Mouse (Mus musculus) midbrain, embryonic 13.5 days (tissue): ENCODE measurements at regions not wholly inside any gene's neighbourhood (a gene's known extent, or its start where the extent isn't known, plus 50 kb on each side); places are given as distances from the start of the nearest gene placed in this dataset.
"Not testable (repeated sequence)": the region's sequence is repeated elsewhere in the genome, so short reads cannot be mapped to it uniquely, and the experiment has no call there.

Experiments
- ATAC-seq: fragments of 200-750 bp; cut with Nextera tagmentation; 2 replicates; pipeline ENCODE4 v1.8.0; 2017; ENCODE audit warnings: mild to moderate bottlenecking, moderate TSS enrichment, moderate library complexity
- H3K27ac ChIP-seq: fragments of 300-500 bp; sonication (generic); 2 replicates; pipeline ENCODE4 v1.5.1; 2015; ENCODE audit warnings: inconsistent platforms, mild to moderate bottlenecking, moderate library complexity
- H3K27me3 ChIP-seq: fragments of 300-500 bp; sonication (generic); 2 replicates; pipeline ENCODE4 v1.6.1; 2015; ENCODE audit warnings: mild to moderate bottlenecking, inconsistent platforms
- H3K36me3 ChIP-seq: fragments of 300-500 bp; sonication (generic); 2 replicates; pipeline ENCODE4 v1.6.1; 2015; ENCODE audit warnings: mild to moderate bottlenecking, inconsistent platforms
- H3K4me1 ChIP-seq: fragments of 300-500 bp; sonication (generic); replicated peaks from 2 replicates; pipeline ENCODE4 v1.6.1; 2015; ENCODE audit warnings: inconsistent platforms
- H3K4me2 ChIP-seq: fragments of 300-500 bp; sonication (generic); replicated peaks from 2 replicates; pipeline ENCODE4 v1.6.1; 2015; ENCODE audit warnings: moderate library complexity, mild to moderate bottlenecking, inconsistent platforms
- H3K4me3 ChIP-seq: fragments of 300-500 bp; sonication (generic); replicated peaks from 2 replicates; pipeline ENCODE4 v1.5.1; 2015; ENCODE audit warnings: mild to moderate bottlenecking, inconsistent platforms
- H3K9ac ChIP-seq: fragments of 300-500 bp; sonication (generic); replicated peaks from 2 replicates; pipeline ENCODE4 v1.6.1; 2015; ENCODE audit warnings: mild to moderate bottlenecking, inconsistent platforms
- H3K9me3 ChIP-seq: fragments of 300-500 bp; sonication (generic); 2 replicates; pipeline ENCODE4 v1.6.1; 2016; ENCODE audit warnings: mild to moderate bottlenecking, inconsistent platforms
- WGBS: fragments of 180-500 bp; shearing (Covaris S2); methylation state at CpG from one replicate; pipeline ENCODE4 v1.1.7; 2015; 5-methylcytosine and 5-hydroxymethylcytosine counted together

GRCm38 (mm10) chr3:82250796-82251261 lies 105.2 kb upstream of the Gucy1a1 start:
- Histone ChIP-seq H3K4me2 (peak overlapping the region; percentile 17; the same call in 1 of the 2 replicates), H3K27ac (peak overlapping the region; percentile 75)

GRCm38 (mm10) chr3:82249968-82250795 lies 104.6 kb upstream of the Gucy1a1 start:
- H3K27me3 ChIP-seq, result no peaks in the 10 kb centered on the region
- H3K9me3 ChIP-seq, result no peaks in the 10 kb centered on the region
- H3K4me1 ChIP-seq, result peaks cover 14% of the 10 kb centered on the region
- peak; percentile 85 for ATAC-seq
- WGBS, result 43% methylated on average over 6 of the region's 6 CpGs
- no peak overlapping the region for H3K9ac ChIP-seq
- H3K4me3 ChIP-seq, result no peak overlapping the region
- H3K4me2 ChIP-seq, result peak overlapping the region; percentile 17; the same call in 1 of the 2 replicates
- H3K27ac ChIP-seq, result peak overlapping the region; percentile 75
- no peaks in the 10 kb centered on the region for H3K36me3 ChIP-seq

More at GRCm38 (mm10) chr3:82250796-82251261, 105.2 kb upstream of the Gucy1a1 start:
- ATAC-seq, result peak; percentile 55
- WGBS, result 44% methylated on average over 3 of the region's 3 CpGs
- H3K27me3 ChIP-seq, result no peaks in the 10 kb centered on the region
- H3K4me1 ChIP-seq, result peaks cover 14% of the 10 kb centered on the region
- H3K36me3 ChIP-seq, result no peaks in the 10 kb centered on the region
- no peaks in the 10 kb centered on the region for H3K9me3 ChIP-seq
- H3K4me3 ChIP-seq, result no peak overlapping the region
- H3K9ac ChIP-seq, result no peak overlapping the region

DNA sequence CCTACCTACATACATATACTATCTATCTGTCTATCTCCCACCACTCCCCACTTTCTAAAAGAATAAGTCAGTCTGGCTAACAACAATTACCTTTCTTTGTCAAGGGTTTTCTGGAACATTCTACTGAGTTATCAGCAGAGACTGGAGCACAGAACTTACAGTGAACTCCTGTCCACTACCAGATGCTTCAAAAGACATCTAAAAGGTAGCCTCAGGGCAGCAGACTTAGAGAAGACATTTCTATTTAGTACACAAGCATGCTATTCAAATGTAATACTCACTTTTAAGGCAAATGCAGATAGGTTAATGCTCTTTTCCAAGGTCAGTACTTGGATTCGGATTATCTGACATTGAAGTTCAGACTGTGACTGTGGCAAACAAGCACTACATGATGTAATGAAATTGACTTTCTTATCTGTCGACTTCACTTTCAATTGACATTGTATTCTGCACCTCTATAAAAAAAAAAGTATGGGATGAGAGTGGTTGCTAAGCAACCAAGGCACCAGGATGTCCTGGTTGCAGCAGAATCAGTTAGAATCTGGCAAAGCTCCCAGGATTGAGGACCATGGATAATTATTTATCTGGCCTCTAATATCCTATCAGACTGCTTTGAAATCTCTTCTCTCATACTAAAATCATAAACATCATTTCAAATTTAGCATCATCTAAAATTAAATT lies 90.9 kb upstream of the Gucy1a1 start:
- Histone ChIP-seq H3K9me3 (no peaks in the 10 kb centered on the region), H3K4me2 (no peak overlapping the region), H3K27me3 (no peaks in the 10 kb centered on the region), H3K36me3 (no peaks in the 10 kb centered on the region), H3K9ac (no peak overlapping the region), H3K27ac (peak overlapping the region; percentile 44; the same call in 1 of the 2 replicates), H3K4me3 (no peak overlapping the region), H3K4me1 (0 out of 2 replicates have a peak, but pooled peaks cover 6% of the 10 kb centered on the region)
- 50% methylated on average over 2 of the region's 2 CpGs for WGBS
- peak; percentile 79 for ATAC-seq

DNA sequence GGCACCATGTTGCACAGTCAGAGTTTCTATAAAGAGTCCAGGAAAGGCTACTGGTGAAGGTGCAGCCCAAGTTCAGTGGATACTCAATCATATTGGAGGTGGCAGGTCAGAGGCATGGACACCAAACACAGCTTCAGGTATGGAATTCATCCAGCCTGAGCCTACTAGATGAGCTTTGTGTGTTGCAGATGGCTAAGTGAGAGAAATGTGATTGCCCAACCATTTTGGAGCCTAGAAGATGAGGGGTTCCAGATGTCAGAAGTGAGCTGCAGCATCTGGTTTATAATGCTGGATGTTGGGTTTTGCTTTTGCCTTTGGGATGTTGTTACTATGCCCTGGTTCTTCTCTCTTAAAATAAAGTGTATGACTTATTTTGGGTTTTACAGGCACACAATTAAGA lies 88.7 kb upstream of the Gucy1a1 start:
- ATAC-seq, result no peak
- H3K27me3 ChIP-seq, result no peaks in the 10 kb centered on the region
- H3K36me3 ChIP-seq, result no peaks in the 10 kb centered on the region
- no peak overlapping the region for H3K4me2 ChIP-seq
- 0 out of 2 replicates have a peak, but pooled peaks cover 6% of the 10 kb centered on the region for H3K4me1 ChIP-seq
- H3K9me3 ChIP-seq, result no peaks in the 10 kb centered on the region
- H3K27ac ChIP-seq, result no peak overlapping the region
- H3K9ac ChIP-seq, result no peak overlapping the region
- H3K4me3 ChIP-seq, result no peak overlapping the region

GRCm38 (mm10) chr3:82223379-82223778 lies 77.8 kb upstream of the Gucy1a1 start:
- ATAC-seq, result no peak
- H3K4me3 ChIP-seq, result no peak overlapping the region
- 100% methylated on average over 1 of the region's 1 CpGs for WGBS

GRCm38 (mm10) chr3:82221924-82222323 lies 76.3 kb upstream of the Gucy1a1 start:
- H3K27ac ChIP-seq, result no peak overlapping the region
- H3K27me3 ChIP-seq, result no peaks in the 10 kb centered on the region
- no peaks in the 10 kb centered on the region for H3K9me3 ChIP-seq
- H3K9ac ChIP-seq, result no peak overlapping the region
- H3K4me3 ChIP-seq, result no peak overlapping the region
- 86% methylated on average over 1 of the region's 1 CpGs for WGBS
- ATAC-seq, result no peak
- no peaks in the 10 kb centered on the region for H3K36me3 ChIP-seq
- H3K4me1 ChIP-seq, result no peaks in the 10 kb centered on the region
- no peak overlapping the region for H3K4me2 ChIP-seq

More at GRCm38 (mm10) chr3:82223379-82223778, 77.8 kb upstream of the Gucy1a1 start:
- Histone ChIP-seq H3K27me3 (no peaks in the 10 kb centered on the region), H3K9ac (no peak overlapping the region), H3K4me1 (no peaks in the 10 kb centered on the region), H3K4me2 (no peak overlapping the region), H3K36me3 (no peaks in the 10 kb centered on the region), H3K9me3 (no peaks in the 10 kb centered on the region), H3K27ac (no peak overlapping the region)

DNA sequence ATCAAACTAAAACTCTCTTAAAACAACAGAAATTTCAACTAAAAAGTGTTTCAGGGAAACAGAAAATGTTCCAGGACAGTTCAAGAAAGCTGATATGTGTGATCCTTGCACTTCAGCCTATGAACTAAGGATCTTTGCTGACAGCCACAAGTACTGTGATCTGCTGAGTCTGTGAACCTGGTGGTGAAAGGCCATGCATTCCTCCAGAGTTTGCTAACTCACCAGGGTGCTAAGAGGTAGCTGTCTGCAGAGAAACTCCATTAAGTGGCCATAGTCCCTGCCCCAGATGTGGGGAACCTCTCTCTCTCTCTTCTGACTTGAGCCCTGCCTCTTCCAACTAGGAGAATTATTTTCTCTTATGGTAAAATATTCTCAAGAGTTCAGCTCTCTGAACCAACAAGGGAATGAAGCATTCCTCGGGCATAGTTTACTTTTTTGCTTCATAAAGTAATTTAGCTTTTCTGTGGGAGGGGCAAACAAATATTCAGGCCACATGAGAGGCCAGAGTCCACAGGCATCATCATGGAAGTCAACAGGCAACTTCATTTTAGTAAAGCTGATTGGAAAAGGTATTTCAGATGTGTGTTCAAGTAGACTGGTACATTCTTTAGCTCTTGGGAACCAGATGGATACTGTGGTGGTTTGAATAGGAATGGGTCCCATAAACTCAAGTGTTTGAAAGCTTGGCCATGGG lies 73.8 kb upstream of the Gucy1a1 start:
- H3K27me3 ChIP-seq, H3K9me3 ChIP-seq, H3K9ac ChIP-seq, H3K27ac ChIP-seq, H3K4me3 ChIP-seq, H3K36me3 ChIP-seq, H3K4me1 ChIP-seq, H3K4me2 ChIP-seq, ATAC-seq: not testable (repeated sequence)
- 61% methylated on average over 1 of the region's 1 CpGs for WGBS

DNA sequence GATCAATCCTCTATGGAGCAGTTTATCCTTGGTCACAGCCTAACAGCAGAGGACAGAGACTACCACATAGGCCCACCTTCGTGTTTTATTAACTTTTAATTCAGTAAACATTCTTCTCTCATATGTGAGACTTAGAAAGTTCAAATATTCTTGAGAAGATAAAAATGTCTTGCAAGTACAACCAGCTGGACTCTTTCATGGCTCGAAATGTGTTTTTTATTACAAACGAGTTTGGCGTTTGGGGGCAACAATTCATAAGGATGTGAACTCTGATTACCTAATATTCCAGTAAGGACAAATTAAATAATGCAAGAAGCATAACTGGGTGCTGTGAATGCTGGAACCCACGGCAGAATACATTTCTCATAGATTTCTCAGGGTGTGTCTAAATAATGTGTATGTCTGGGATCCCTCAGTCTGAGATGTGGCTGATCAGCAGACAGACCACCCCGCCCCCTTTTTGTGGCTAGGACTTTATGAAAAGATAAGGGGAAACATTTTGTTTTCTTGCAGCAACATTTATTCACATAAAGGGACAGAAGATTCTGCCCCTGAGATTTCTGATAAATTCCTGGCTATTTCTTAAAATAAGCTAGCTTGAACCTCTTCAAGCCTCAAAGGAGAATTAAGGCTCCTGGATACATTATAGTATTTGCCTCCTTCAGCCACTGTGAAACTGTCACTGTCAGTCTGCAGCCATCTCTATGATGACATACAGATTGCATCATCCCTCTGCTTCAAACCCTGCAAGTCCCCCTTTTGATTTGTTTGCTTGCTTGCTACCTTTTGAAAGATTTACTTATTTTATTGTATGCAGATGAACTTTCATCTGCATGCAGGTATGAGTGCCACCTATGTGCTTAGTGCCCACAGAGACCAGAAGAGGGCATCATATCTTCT lies 69.2 kb upstream of the Gucy1a1 start:
- Histone ChIP-seq H3K36me3 (no peaks in the 10 kb centered on the region), H3K4me3 (no peak overlapping the region), H3K9ac (no peak overlapping the region), H3K4me1 (no peaks in the 10 kb centered on the region), H3K27ac (no peak overlapping the region), H3K27me3 (no peaks in the 10 kb centered on the region), H3K4me2 (no peak overlapping the region), H3K9me3 (no peaks in the 10 kb centered on the region)
- 87% methylated on average over 6 of the region's 6 CpGs for WGBS
- ATAC-seq, result no peak

GRCm38 (mm10) chr3:82207321-82207720 lies 61.7 kb upstream of the Gucy1a1 start:
- H3K9ac ChIP-seq, result no peak overlapping the region
- no peaks in the 10 kb centered on the region for H3K27me3 ChIP-seq
- no peaks in the 10 kb centered on the region for H3K9me3 ChIP-seq
- no peak overlapping the region for H3K4me3 ChIP-seq
- WGBS, result 89% methylated on average over 5 of the region's 5 CpGs
- ATAC-seq, result no peak
- no peaks in the 10 kb centered on the region for H3K36me3 ChIP-seq
- no peak overlapping the region for H3K4me2 ChIP-seq
- H3K4me1 ChIP-seq, result no peaks in the 10 kb centered on the region
- no peak overlapping the region for H3K27ac ChIP-seq
